Mouse (Mus musculus): ENCODE results near the gene Nos1ap. TPM values are rescaled to one million over a fixed set of nuclear protein-coding genes. Genes with fewer than 3 reads are reported as not detected.

The Nos1ap gene
- polyA plus RNA-seq, 1 experiment from 2014 or later, result 17.2 TPM

DNA sequence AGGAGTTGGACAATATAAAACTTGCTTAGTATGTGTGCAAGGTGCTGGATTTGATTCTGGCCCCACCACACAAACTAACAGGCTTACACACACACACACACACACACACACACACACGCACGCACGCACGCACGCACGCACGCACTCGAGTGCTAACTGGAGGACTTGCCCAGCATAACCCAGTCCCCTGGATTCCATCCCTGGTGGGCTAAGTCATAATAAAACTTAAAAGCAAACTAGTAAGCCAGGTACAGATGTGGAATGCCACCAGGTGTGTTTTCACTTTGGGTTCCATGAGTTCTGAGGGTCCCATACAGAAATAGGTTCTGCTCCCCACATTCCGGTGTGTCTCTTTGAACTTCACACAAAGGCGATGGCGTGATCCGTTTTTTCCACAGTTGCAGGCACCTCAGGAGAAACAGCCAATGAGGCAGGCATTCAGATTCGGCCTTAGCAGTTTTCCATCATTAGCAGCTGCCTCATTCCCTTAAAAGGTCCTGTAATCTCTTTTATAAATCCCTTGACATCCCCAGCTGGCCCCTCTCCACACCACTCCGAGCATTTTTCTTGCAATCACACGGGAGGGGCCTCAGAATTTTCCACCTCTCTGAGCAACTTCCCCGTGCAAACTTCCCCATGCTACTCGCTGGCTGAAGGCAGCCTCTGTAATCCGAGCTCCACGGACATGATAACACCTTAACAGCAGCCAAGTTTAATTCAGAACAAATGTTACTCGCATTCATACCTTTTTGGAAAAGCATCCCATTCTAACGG, 15.8 kb upstream of the Nos1ap start:
- no peak overlapping the region for H3K4me2 ChIP-seq (replicated peaks; ENCODE audit: low read depth, low read length)
- H3K27ac ChIP-seq (ENCODE audit: low read length), result peak overlapping the region; percentile 62
- WGBS, result 43% methylated on average over 21 of the region's 21 CpGs
- no peak overlapping the region for H3K4me3 ChIP-seq (ENCODE audit: low read depth, low read length)
- H3K27me3 ChIP-seq (ENCODE audit: control insufficient read depth, insufficient read depth, low read length), result no peaks in the 10 kb centered on the region
- H3K36me3 ChIP-seq (ENCODE audit: control insufficient read depth, insufficient read depth, low read length), result no peaks in the 10 kb centered on the region
- no peaks in the 10 kb centered on the region for H3K9me3 ChIP-seq (ENCODE audit: control insufficient read depth, low read depth, low read length)
- peaks cover 4% of the 10 kb centered on the region; the same call in 1 of the 2 replicates for H3K4me1 ChIP-seq (ENCODE audit: control insufficient read depth, insufficient read depth, low read length)
- no peak overlapping the region for H3K9ac ChIP-seq (replicated peaks; ENCODE audit: low read depth, low read length)
- ATAC-seq (ENCODE audit: insufficient number of reproducible peaks, insufficient read depth, low FRiP score, low read depth), result peak; percentile 69; the same call in 1 of the 2 replicates

- Histone ChIP-seq H3K9ac (replicated peaks; ENCODE audit: low read depth, low read length) (no peak overlapping the region), H3K4me2 (replicated peaks; ENCODE audit: low read depth, low read length) (no peak overlapping the region), H3K4me3 (ENCODE audit: low read depth, low read length) (no peak overlapping the region), H3K27me3 (ENCODE audit: control insufficient read depth, insufficient read depth, low read length) (no peaks in the 10 kb centered on the region), H3K27ac (ENCODE audit: low read length) (no peak overlapping the region), H3K4me1 (ENCODE audit: control insufficient read depth, insufficient read depth, low read length) (no peaks in the 10 kb centered on the region), H3K36me3 (ENCODE audit: control insufficient read depth, insufficient read depth, low read length) (no peaks in the 10 kb centered on the region), H3K9me3 (ENCODE audit: control insufficient read depth, low read depth, low read length) (0 out of 2 replicates have a peak, but pooled peaks cover 5% of the 10 kb centered on the region)
- 96% methylated on average over 7 of the region's 7 CpGs for WGBS
- ATAC-seq (ENCODE audit: insufficient number of reproducible peaks, insufficient read depth, low FRiP score, low read depth), result no peak
Observed at GRCm38 (mm10) chr1:170594575-170594974, 4.9 kb upstream of the Nos1ap start.

DNA sequence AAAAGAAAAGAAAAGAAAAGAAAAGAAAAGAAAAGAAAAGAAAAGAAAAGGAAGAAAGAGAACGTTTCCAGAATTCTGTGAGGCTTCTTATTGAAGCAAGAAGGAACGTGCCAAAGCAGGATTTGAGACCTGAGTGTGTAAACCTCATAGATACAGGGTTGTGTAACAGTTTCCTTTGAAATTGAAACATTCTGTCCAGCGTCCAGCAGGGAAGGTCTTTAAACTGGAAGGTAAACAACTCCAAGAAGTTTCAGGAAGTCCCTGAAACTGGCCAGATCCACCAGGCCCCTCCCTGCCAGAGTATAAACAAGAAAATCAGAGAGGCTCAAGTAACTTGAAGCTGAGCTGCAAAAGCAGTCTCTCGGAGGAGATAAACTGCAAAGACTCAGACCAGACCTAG, 870 bp upstream of the Nos1ap start:
- Histone ChIP-seq H3K36me3 (ENCODE audit: control insufficient read depth, insufficient read depth, low read length) (no peaks in the 10 kb centered on the region), H3K4me1 (ENCODE audit: control insufficient read depth, insufficient read depth, low read length) (peaks cover 6% of the 10 kb centered on the region; the same call in 1 of the 2 replicates), H3K27ac (ENCODE audit: low read length) (no peak overlapping the region), H3K9ac (replicated peaks; ENCODE audit: low read depth, low read length) (no peak overlapping the region), H3K9me3 (ENCODE audit: control insufficient read depth, low read depth, low read length) (no peaks in the 10 kb centered on the region), H3K4me2 (replicated peaks; ENCODE audit: low read depth, low read length) (no peak overlapping the region), H3K27me3 (ENCODE audit: control insufficient read depth, insufficient read depth, low read length) (no peaks in the 10 kb centered on the region), H3K4me3 (ENCODE audit: low read depth, low read length) (no peak overlapping the region)
- no peak for ATAC-seq (ENCODE audit: insufficient number of reproducible peaks, insufficient read depth, low FRiP score, low read depth)
- 45% methylated on average over 4 of the region's 4 CpGs for WGBS

DNA sequence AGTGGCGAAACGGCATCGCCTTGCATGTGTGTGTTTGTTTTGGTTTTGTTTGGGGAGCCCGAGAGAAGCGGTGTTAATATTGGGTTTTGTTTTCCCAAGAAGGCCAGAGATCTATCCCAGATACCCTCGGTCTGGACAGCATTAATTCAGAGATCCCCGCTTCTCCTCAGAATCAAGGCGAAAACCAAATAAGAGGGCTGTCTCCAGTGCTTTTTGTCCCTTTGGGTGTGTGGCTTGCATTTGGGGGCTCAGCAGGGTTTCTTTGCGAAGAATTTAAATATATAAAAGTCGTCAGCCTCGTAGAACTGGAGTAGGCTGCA, 340 bp upstream of the Nos1ap start:
- no peak for ATAC-seq (ENCODE audit: insufficient number of reproducible peaks, insufficient read depth, low FRiP score, low read depth)

GRCm38 (mm10) chr1:170588879-170589218, 812 bp downstream of the Nos1ap start:
- H3K9ac ChIP-seq (replicated peaks; ENCODE audit: low read depth, low read length), result peak overlapping the region; percentile 67
- no peaks in the 10 kb centered on the region for H3K27me3 ChIP-seq (ENCODE audit: control insufficient read depth, insufficient read depth, low read length)
- H3K4me2 ChIP-seq (replicated peaks; ENCODE audit: low read depth, low read length), result peak overlapping the region; percentile 97
- no peak overlapping the region; the same call in 1 of the 2 replicates for H3K27ac ChIP-seq (ENCODE audit: low read length)
- peaks cover 6% of the 10 kb centered on the region; the same call in 1 of the 2 replicates for H3K4me1 ChIP-seq (ENCODE audit: control insufficient read depth, insufficient read depth, low read length)
- WGBS, result 8% methylated on average over 8 of the region's 8 CpGs
- H3K4me3 ChIP-seq (ENCODE audit: low read depth, low read length), result peak overlapping the region; percentile 82
- no peaks in the 10 kb centered on the region for H3K9me3 ChIP-seq (ENCODE audit: control insufficient read depth, low read depth, low read length)
- H3K36me3 ChIP-seq (ENCODE audit: control insufficient read depth, insufficient read depth, low read length), result no peaks in the 10 kb centered on the region
- ATAC-seq (ENCODE audit: insufficient number of reproducible peaks, insufficient read depth, low FRiP score, low read depth), result no peak

More for the DNA sequence above, 340 bp upstream of the Nos1ap start:
- WGBS, result 5% methylated on average over 11 of the region's 11 CpGs
- no peaks in the 10 kb centered on the region for H3K9me3 ChIP-seq (ENCODE audit: control insufficient read depth, low read depth, low read length)
- H3K4me2 ChIP-seq (replicated peaks; ENCODE audit: low read depth, low read length), result peak overlapping the region; percentile 97
- peaks cover 6% of the 10 kb centered on the region; the same call in 1 of the 2 replicates for H3K4me1 ChIP-seq (ENCODE audit: control insufficient read depth, insufficient read depth, low read length)
- peak overlapping the region; percentile 11; the same call in 1 of the 2 replicates for H3K27ac ChIP-seq (ENCODE audit: low read length)
- H3K4me3 ChIP-seq (ENCODE audit: low read depth, low read length), result peak overlapping the region; percentile 82
- peak overlapping the region; percentile 67; the same call in 1 of the 2 replicates for H3K9ac ChIP-seq (replicated peaks; ENCODE audit: low read depth, low read length)
- H3K27me3 ChIP-seq (ENCODE audit: control insufficient read depth, insufficient read depth, low read length), result no peaks in the 10 kb centered on the region
- H3K36me3 ChIP-seq (ENCODE audit: control insufficient read depth, insufficient read depth, low read length), result no peaks in the 10 kb centered on the region

DNA sequence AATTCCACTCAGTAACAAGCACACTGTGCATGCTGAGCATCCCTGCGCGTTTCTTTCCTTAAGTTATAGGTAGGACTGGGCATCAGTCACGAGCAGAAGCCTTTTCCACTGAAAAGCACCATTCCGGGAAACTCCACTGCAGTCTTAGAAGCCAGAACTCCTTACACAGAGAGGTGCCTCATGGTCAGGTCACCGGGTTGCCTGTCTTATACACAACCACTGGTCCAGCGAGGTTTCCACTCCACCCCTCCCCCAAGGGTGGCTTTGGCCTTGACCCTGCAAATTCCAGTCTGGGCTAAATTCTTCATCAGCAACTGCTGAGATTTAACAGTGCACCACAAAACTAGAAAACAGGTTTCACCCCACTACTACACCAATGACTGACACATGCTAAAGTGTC, 1.3 kb downstream of the Nos1ap start:
- WGBS, result 17% methylated on average over 6 of the region's 6 CpGs
- no peak; the same call in 1 of the 2 replicates for ATAC-seq (ENCODE audit: insufficient number of reproducible peaks, insufficient read depth, low FRiP score, low read depth)
- H3K9ac ChIP-seq (replicated peaks; ENCODE audit: low read depth, low read length), result no peak overlapping the region
- H3K27me3 ChIP-seq (ENCODE audit: control insufficient read depth, insufficient read depth, low read length), result no peaks in the 10 kb centered on the region
- no peak overlapping the region for H3K27ac ChIP-seq (ENCODE audit: low read length)
- no peaks in the 10 kb centered on the region for H3K36me3 ChIP-seq (ENCODE audit: control insufficient read depth, insufficient read depth, low read length)
- H3K4me3 ChIP-seq (ENCODE audit: low read depth, low read length), result peak overlapping the region; percentile 82; the same call in 1 of the 2 replicates
- H3K4me2 ChIP-seq (replicated peaks; ENCODE audit: low read depth, low read length), result peak overlapping the region; percentile 97
- H3K9me3 ChIP-seq (ENCODE audit: control insufficient read depth, low read depth, low read length), result no peaks in the 10 kb centered on the region
- peaks cover 6% of the 10 kb centered on the region; the same call in 1 of the 2 replicates for H3K4me1 ChIP-seq (ENCODE audit: control insufficient read depth, insufficient read depth, low read length)

DNA sequence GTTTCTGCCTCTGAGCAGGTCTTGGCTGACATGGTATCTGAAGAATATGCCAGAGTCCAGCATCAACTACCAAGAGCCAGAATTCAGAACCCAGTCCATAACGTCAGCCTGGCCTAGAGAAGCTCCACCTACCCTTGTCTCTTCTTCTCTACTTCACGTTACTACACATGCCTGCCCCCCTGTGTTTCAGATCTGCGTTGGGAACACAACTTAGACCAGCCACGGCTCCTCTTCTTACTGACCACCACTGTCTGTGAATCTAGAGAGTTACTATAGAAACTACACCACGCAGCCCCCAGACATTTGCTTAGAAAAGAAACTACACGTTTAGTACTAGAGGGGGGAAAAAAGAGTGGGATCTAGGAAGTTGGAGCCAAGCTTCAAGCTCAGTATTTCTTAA, 2.9 kb downstream of the Nos1ap start:
- Histone ChIP-seq H3K9ac (replicated peaks; ENCODE audit: low read depth, low read length) (no peak overlapping the region), H3K9me3 (ENCODE audit: control insufficient read depth, low read depth, low read length) (no peaks in the 10 kb centered on the region), H3K4me3 (ENCODE audit: low read depth, low read length) (no peak overlapping the region), H3K4me2 (replicated peaks; ENCODE audit: low read depth, low read length) (no peak overlapping the region), H3K27me3 (ENCODE audit: control insufficient read depth, insufficient read depth, low read length) (no peaks in the 10 kb centered on the region), H3K36me3 (ENCODE audit: control insufficient read depth, insufficient read depth, low read length) (no peaks in the 10 kb centered on the region), H3K27ac (ENCODE audit: low read length) (no peak overlapping the region), H3K4me1 (ENCODE audit: control insufficient read depth, insufficient read depth, low read length) (peaks cover 6% of the 10 kb centered on the region; the same call in 1 of the 2 replicates)
- ATAC-seq (ENCODE audit: insufficient number of reproducible peaks, insufficient read depth, low FRiP score, low read depth), result no peak
- 77% methylated on average over 6 of the region's 6 CpGs for WGBS

- Histone ChIP-seq H3K9ac (replicated peaks; ENCODE audit: low read depth, low read length) (no peak overlapping the region), H3K4me2 (replicated peaks; ENCODE audit: low read depth, low read length) (no peak overlapping the region), H3K27me3 (ENCODE audit: control insufficient read depth, insufficient read depth, low read length) (no peaks in the 10 kb centered on the region), H3K27ac (ENCODE audit: low read length) (no peak overlapping the region), H3K9me3 (ENCODE audit: control insufficient read depth, low read depth, low read length) (no peaks in the 10 kb centered on the region), H3K36me3 (ENCODE audit: control insufficient read depth, insufficient read depth, low read length) (no peaks in the 10 kb centered on the region), H3K4me1 (ENCODE audit: control insufficient read depth, insufficient read depth, low read length) (peaks cover 14% of the 10 kb centered on the region; the same call in 1 of the 2 replicates), H3K4me3 (ENCODE audit: low read depth, low read length) (no peak overlapping the region)
- no peak for ATAC-seq (ENCODE audit: insufficient number of reproducible peaks, insufficient read depth, low FRiP score, low read depth)
- WGBS, result 92% methylated on average over 2 of the region's 2 CpGs
Observed at GRCm38 (mm10) chr1:170583925-170584324, 5.7 kb downstream of the Nos1ap start.

Measured in stomach, embryonic 14.5 days (tissue).